Mouse (Mus musculus): Measurements from ENCODE around the gene Myb.

Gene Myb

GRCm38 (mm10) chr10:21160537-21161358 is at the start of gene Myb:
Gene Myb, minus strand, starts transcription at chr10:21160984.
- in situ Hi-C loops (cut with MboI), result no loop called here

GRCm38 (mm10) chr10:21207378-21207777 is 46.6 kb upstream of the Myb start:
- in situ Hi-C loops (cut with MboI), result no loop called here

GRCm38 (mm10) chr10:21206232-21206631 is 45.4 kb upstream of the Myb start:
- in situ Hi-C loops (cut with MboI), result no loop called here

- in situ Hi-C loops (cut with MboI), result no loop called here
These were observed 43.8 kb upstream of the Myb start for GRCm38 (mm10) chr10:21204496-21205085.

- in situ Hi-C loops (cut with MboI), result no loop called here
These were observed 43.1 kb upstream of the Myb start for GRCm38 (mm10) chr10:21203886-21204285.

GRCm38 (mm10) chr10:21203461-21203860 is 42.7 kb upstream of the Myb start:
- in situ Hi-C loops (cut with MboI), result no loop called here

GRCm38 (mm10) chr10:21200761-21201160 is 40.0 kb upstream of the Myb start:
- in situ Hi-C loops (cut with MboI), result no loop called here

- in situ Hi-C loops (cut with MboI), result no loop called here
These were observed 39.5 kb upstream of the Myb start for GRCm38 (mm10) chr10:21200322-21200721.

- in situ Hi-C loops (cut with MboI), result no loop called here
These were observed 35.9 kb upstream of the Myb start for GRCm38 (mm10) chr10:21196646-21197116.

- in situ Hi-C loops (cut with MboI), result no loop called here
These were observed 34.8 kb upstream of the Myb start for GRCm38 (mm10) chr10:21195597-21195996.

- in situ Hi-C loops (cut with MboI), result no loop called here
These were observed 33.2 kb upstream of the Myb start for GRCm38 (mm10) chr10:21193935-21194505.

GRCm38 (mm10) chr10:21193088-21193934 is 32.5 kb upstream of the Myb start:
- in situ Hi-C loops (cut with MboI), result no loop called here

GRCm38 (mm10) chr10:21192436-21192835 is 31.7 kb upstream of the Myb start:
- in situ Hi-C loops (cut with MboI), result no loop called here

- in situ Hi-C loops (cut with MboI), result loop anchor here (10.0 kb wide), 1 partner anchor 195 kb away; no protein-coding TSS in a partner anchor
These were observed 29.1 kb upstream of the Myb start for GRCm38 (mm10) chr10:21189756-21190397.

GRCm38 (mm10) chr10:21189275-21189601 is 28.5 kb upstream of the Myb start:
- in situ Hi-C loops (cut with MboI), result loop anchor here (10.0 kb wide), 1 partner anchor 194 kb away; no protein-coding TSS in a partner anchor

GRCm38 (mm10) chr10:21188564-21189274 is 27.9 kb upstream of the Myb start:
- in situ Hi-C loops (cut with MboI), result loop anchor here (10.0 kb wide), 1 partner anchor 194 kb away; no protein-coding TSS in a partner anchor

GRCm38 (mm10) chr10:21187847-21188246 is 27.1 kb upstream of the Myb start:
- in situ Hi-C loops (cut with MboI), result loop anchor here (10.0 kb wide), 1 partner anchor 193 kb away; no protein-coding TSS in a partner anchor

GRCm38 (mm10) chr10:21186733-21187132 is 25.9 kb upstream of the Myb start:
- in situ Hi-C loops (cut with MboI), result loop anchor here (10.0 kb wide), 1 partner anchor 192 kb away; no protein-coding TSS in a partner anchor

GRCm38 (mm10) chr10:21178711-21179110 is 17.9 kb upstream of the Myb start:
- in situ Hi-C loops (cut with MboI), result no loop called here

- in situ Hi-C loops (cut with MboI), result no loop called here
These were observed 17.5 kb upstream of the Myb start for GRCm38 (mm10) chr10:21178281-21178680.
